Mouse (Mus musculus) cerebellum, postnatal 25 days (tissue): ENCODE data around the gene Gm10721.
"Not testable (repeated sequence)": the region's sequence is repeated elsewhere in the genome, so short reads cannot be mapped to it uniquely, and the experiment has no call there.

Source experiments
- DNase-seq, 2 experiments: peaks; one replicate each; pipeline ENCODE4 v3.0.0; 2021; ENCODE audit warnings: mixed read lengths in 2 of 2

The Gm10721 gene

DNA sequence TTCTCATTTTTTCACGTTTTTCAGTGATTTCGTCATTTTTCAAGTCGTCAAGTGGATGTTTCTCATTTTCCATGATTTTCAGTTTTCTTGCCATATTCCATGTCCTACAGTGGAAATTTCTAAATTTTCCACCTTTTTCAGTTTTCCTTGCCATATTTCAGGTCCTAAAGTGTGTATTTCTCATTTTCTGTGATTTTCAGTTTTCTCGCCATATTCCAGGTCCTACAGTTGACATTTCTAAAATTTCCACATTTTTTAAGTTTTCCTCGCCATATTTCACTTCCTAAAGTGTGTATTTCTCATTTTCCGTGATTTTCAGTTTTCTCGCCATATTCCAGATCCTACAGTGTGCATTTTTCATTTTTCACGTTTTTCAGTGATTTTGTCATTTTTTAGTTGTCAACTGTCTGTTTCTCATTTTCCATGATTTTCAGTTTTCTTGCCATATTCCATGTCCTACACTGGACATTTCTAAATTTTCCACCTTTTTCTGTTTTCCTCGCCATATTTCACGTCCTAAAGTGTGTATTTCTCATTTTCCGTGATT, at the start of gene Gm10721:
Gm10721 (plus strand) TSS at position 408 of the 547 bp plus-strand sequence.
- not testable (repeated sequence) for DNase-seq

DNA sequence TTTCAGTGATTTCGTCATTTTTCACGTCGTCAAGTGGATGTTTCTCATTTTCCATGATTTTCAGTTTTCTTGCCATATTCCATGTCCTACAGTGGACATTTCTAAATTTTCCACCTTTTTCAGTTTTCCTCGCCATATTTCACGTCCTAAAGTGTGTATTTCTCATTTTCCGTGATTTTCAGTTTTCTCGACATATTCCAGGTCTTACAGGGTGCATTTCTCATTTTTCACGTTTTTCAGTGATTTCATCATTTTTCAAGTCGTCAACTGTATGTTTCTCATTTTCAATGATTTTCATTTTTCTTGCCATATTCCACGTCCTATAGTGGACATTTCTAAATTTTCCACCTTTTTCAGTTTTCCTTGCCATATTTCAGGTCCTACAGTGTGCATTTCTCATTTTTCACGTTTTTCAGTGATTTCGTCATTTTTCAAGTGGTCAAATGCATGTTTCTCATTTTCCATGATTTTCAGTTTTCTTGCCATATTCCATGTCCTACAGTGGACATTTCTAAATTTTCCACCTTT, 12.4 kb upstream of the Gm10721 start, which contains the start of gene Gm10722:
Gm10722 (plus strand) TSS at position 478 of the 528 bp plus-strand sequence.
- peak; percentile 1 to 3 for DNase-seq

DNA sequence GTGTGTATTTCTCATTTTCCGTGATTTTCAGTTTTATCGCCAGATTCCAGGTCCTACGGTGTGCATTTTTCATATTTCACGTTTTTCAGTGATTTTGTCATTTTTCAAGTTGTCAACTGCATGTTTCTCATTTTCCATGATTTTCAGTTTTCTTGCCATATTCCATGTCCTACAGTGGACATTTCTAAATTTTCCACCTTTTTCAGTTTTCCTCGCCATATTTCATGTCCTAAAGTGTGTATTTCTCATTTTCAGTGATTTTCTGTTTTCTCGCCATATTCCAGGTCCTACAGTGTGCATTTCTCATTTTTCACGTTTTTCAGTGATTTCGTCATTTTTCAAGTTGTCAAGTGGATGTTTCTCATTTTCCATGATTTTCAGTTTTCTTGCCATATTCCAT, 11.9 kb upstream of the Gm10721 start:
- DNase-seq, result peak in 1 of 2 experiments; percentile 9

DNA sequence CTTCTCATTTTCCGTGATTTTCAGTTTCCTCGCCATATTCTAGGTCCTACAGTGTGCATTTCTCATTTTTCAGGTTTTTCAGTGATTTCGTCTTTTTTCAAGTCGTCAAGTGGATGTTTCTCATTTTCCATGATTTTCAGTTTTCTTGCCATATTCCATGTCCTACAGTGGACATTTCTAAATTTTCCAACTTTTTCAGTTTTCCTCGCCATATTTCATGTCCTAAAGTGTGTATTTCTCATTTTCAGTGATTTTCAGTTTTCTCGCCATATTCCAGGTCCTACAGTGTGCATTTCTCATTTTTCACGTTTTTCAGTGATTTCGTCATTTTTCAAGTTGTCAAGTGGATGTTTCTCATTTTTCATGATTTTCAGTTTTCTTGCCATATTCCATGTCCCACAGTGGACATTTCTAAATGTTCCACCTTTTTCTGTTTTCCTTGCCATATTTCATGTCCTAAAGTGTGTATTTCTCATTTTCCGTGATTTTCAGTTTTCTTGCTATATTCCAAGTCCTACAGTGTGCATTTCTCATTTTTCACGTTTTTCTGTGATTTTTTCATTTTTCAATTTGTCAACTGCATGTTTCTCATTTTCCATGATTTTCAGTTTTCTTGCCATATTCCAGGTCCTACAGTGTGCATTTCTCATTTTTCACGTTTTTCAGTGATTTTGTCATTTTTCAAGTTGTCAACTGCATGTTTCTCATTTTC, 10.8 kb upstream of the Gm10721 start:
- peak; percentile 89 to 94 for DNase-seq

DNA sequence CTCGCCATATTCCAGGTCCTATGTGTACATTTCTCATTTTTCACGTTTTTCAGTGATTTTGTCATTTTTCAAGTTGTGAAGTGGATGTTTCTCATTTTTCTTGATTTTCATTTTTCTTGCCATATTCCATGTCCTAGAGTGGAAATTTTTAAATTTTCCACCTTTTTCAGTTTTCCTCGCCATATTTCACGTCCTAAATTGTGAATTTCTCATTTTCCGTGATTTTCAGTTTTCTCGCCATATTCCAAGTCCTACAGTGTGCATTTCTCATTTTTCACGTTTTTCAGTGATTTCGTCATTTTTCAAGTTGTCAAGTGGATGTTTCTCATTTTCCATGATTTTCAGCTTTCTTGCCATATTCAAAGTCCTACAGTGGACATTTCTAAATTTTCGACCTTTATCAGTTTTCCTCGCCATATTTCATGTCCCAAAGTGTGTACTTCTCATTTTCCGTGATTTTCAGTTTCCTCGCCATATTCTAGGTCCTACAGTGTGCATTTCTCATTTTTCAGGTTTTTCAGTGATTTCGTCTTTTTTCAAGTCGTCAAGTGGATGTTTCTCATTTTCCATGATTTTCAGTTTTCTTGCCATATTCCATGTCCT, 10.0 kb upstream of the Gm10721 start, which contains the start of gene Gm11168:
Gm11168 (plus strand) TSS at position 553 of the 603 bp plus-strand sequence.
- DNase-seq, result peak in 1 of 2 experiments; percentile 6

DNA sequence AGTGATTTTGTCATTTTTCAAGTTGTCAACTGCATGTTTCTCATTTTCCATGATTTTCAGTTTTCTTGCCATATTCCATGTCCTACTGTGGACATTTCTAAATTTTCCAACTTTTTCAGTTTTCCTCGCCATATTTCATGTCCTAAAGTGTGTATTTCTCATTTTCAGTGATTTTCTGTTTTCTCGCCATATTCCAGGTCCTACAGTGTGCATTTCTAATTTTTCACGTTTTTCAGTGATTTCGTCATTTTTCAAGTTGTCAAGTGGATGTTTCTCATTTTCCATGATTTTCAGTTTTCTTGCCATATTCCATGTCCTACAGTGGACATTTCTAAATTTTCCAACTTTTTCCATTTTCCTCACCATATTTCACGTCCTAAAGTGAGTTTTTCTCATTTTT, 6.8 kb upstream of the Gm10721 start:
- not testable (repeated sequence) for DNase-seq

DNA sequence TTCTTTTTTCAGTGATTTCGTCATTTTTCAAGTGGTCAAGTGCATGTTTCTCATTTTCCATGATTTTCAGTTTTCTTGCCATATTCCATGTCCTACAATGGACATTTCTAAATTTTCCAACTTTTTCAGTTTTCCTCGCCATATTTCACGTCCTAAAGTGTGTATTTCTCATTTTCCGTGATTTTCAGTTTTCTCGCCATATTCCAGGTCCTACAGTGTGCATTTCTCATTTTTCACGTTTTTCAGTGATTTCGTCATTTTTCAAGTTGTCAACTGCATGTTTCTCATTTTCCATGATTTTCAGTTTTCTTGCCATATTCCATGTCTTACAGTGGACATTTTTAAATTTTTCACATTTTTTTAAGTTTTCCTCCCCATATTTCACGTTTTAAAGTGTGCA, 6.3 kb upstream of the Gm10721 start:
- DNase-seq, result peak in 1 of 2 experiments; percentile 74

DNA sequence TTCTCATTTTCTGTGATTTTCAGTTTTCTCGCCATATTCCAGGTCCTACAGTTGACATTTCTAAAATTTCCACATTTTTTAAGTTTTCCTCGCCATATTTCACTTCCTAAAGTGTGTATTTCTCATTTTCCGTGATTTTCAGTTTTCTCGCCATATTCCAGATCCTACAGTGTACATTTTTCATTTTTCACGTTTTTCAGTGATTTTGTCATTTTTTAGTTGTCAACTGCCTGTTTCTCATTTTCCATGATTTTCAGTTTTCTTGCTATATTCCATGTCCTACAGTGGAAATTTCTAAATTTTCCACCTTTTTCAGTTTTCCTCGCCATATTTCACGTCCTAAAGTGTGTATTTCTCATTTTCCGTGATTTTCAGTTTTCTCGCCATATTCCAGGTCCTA, 5.7 kb upstream of the Gm10721 start:
- DNase-seq, result peak in 1 of 2 experiments; percentile 2

DNA sequence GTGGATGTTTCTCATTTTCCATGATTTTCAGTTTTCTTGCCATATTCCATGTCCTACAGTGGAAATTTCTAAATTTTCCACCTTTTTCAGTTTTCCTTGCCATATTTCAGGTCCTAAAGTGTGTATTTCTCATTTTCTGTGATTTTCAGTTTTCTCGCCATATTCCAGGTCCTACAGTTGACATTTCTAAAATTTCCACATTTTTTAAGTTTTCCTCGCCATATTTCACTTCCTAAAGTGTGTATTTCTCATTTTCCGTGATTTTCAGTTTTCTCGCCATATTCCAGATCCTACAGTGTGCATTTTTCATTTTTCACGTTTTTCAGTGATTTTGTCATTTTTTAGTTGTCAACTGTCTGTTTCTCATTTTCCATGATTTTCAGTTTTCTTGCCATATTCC, 3.6 kb upstream of the Gm10721 start:
- DNase-seq, result not testable (repeated sequence)

DNA sequence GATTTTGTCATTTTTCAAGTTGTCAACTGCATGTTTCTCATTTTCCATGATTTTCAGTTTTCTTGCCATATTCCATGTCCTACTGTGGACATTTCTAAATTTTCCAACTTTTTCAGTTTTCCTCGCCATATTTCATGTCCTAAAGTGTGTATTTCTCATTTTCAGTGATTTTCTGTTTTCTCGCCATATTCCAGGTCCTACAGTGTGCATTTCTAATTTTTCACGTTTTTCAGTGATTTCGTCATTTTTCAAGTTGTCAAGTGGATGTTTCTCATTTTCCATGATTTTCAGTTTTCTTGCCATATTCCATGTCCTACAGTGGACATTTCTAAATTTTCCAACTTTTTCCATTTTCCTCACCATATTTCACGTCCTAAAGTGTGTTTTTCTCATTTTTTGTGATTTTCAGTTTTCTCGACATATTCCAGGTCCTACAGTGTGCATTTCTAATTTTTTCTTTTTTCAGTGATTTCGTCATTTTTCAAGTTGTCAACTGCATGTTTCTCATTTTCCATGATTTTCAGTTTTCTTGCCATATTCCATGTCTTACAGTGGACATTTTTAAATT, 802 bp upstream of the Gm10721 start:
- not testable (repeated sequence) for DNase-seq

DNA sequence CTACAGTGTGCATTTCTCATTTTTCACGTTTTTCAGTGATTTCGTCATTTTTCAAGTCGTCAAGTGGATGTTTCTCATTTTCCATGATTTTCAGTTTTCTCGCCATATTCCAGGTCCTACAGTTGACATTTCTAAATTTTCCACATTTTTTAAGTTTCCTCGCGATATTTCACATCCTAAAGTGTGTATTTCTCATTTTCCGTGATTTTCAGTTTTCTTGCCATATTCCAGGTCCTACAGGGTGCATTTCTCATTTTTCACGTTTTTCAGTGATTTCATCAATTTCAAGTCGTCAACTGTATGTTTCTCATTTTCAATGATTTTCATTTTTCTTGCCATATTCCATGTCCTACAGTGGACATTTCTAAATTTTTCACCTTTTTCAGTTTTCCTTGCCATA, 2.4 kb downstream of the Gm10721 start, which contains the start of gene Gm10720:
Gm10720 (plus strand) TSS at position 301 of the 400 bp plus-strand sequence.
- not testable (repeated sequence) for DNase-seq

DNA sequence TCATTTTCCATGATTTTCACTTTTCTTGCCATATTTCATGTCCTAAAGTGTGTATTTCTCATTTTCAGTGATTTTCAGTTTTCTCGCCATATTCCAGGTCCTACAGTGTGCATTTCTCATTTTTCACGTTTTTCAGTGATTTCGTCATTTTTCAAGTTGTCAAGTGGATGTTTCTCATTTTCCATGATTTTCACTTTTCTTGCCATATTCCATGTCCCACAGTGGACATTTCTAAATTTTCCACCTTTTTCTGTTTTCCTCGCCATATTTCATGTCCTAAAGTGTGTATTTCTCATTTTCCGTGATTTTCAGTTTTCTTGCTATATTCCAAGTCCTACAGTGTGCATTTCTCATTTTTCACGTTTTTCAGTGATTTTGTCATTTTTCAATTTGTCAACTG, 3.0 kb downstream of the Gm10721 start:
- DNase-seq, result peak in 1 of 2 experiments; percentile 2

DNA sequence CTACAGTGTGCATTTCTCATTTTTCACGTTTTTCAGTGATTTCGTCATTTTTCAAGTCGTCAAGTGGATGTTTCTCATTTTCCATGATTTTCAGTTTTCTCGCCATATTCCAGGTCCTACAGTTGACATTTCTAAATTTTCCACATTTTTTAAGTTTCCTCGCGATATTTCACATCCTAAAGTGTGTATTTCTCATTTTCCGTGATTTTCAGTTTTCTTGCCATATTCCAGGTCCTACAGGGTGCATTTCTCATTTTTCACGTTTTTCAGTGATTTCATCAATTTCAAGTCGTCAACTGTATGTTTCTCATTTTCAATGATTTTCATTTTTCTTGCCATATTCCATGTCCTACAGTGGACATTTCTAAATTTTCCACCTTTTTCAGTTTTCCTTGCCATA, 4.2 kb downstream of the Gm10721 start, which contains the start of gene Gm10719:
Gm10719 (plus strand) TSS at position 301 of the 400 bp plus-strand sequence.
- not testable (repeated sequence) for DNase-seq

DNA sequence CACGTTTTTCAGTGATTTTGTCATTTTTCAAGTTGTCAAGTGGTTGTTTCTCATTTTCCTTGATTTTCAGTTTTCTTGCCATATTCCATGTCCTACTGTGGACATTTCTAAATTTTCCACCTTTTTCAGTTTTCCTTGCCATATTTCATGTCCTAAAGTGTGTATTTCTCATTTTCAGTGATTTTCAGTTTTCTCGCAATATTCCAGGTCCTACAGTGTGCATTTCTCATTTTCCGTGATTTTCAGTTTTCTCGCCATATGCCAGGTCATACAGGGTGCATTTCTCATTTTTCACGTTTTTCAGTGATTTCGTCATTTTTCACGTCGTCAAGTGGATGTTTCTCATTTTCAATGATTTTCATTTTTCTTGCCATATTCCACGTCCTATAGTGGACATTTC, 6.0 kb downstream of the Gm10721 start:
- DNase-seq, result peak; percentile 91

DNA sequence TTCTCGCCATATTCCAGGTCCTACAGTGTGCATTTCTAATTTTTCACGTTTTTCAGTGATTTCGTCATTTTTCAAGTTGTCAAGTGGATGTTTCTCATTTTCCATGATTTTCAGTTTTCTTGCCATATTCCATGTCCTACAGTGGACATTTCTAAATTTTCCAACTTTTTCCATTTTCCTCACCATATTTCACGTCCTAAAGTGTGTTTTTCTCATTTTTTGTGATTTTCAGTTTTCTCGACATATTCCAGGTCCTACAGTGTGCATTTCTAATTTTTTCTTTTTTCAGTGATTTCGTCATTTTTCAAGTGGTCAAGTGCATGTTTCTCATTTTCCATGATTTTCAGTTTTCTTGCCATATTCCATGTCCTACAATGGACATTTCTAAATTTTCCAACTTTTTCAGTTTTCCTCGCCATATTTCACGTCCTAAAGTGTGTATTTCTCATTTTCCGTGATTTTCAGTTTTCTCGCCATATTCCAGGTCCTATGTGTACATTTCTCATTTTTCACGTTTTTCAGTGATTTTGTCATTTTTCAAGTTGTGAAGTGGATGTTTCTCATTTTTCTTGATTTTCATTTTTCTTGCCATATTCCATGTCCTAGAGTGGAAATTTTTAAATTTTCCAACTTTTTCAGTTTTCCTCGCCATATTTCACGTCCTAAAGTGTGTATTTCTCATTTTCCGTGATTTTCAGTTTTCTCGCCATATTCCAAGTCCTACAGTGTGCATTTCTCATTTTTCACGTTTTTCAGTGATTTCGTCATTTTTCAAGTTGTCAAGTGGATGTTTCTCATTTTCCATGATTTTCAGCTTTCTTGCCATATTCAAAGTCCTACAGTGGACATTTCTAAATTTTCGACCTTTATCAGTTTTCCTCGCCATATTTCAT, 7.1 kb downstream of the Gm10721 start:
- peak; percentile 52 to 67 for DNase-seq

DNA sequence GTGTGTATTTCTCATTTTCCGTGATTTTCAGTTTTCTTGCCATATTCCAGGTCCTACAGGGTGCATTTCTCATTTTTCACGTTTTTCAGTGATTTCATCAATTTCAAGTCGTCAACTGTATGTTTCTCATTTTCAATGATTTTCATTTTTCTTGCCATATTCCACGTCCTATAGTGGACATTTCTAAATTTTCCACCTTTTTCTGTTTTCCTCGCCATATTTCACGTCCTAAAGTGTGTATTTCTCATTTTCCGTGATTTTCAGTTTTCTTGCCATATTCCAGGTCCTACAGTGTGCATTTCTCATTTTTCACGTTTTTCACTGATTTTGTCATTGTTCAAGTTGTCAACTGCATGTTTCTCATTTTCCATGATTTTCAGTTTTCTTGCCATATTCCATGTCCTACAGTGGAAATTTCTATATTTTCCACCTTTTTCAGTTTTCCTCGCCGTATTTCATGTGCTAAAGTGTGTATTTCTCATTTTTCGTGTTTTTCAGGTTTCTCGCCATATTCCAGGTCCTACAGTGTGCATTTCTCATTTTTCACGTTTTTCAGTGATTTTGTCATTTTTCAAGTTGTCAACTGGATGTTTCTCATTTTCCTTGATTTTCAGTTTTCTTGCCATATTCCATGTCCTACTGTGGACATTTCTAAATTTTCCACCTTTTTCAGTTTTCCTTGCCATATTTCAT, 9.5 kb downstream of the Gm10721 start:
- DNase-seq, result peak in 1 of 2 experiments; percentile 41

DNA sequence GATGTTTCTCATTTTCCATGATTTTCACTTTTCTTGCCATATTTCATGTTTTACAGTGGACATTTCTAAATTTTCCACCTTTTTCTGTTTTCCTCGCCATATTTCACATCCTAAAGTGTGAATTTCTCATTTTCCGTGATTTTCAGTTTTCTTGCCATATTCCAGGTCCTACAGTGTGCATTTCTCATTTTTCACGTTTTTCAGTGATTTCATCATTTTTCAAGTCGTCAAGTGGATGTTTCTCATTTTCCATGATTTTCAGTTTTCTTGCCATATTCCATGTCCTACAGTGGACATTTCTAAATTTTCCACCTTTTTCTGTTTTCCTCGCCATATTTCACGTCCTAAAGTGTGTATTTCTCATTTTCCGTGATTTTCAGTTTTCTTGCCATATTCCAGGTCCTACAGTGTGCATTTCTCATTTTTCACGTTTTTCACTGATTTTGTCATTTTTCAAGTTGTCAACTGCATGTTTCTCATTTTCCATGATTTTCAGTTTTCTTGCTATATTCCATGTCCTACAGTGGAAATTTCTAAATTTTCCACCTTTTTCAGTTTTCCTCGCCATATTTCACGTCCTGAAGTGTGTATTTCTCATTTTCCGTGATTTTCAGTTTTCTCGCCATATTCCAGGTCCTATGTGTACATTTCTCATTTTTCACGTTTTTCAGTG, 10.5 kb downstream of the Gm10721 start, which contains the start of gene Gm10718:
Gm10718 (plus strand) TSS at position 236 of the 673 bp plus-strand sequence.
- DNase-seq, result peak; percentile 3 to 6

DNA sequence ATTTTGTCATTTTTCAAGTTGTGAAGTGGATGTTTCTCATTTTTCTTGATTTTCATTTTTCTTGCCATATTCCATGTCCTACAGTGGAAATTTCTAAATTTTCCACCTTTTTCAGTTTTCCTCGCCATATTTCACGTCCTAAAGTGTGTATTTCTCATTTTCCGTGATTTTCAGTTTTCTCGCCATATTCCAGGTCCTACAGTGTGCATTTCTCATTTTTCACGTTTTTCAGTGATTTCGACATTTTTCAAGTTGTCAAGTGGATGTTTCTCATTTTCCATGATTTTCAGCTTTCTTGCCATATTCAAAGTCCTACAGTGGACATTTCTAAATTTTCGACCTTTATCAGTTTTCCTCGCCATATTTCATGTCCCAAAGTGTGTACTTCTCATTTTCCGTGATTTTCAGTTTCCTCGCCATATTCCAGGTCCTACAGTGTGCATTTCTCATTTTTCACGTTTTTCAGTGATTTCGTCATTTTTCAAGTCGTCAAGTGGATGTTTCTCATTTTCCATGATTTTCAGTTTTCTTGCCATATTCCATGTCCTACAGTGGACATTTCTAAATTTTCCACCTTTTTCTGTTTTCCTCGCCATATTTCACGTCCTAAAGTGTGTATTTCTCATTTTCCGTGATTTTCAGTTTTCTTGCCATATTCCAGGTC, 11.2 kb downstream of the Gm10721 start:
- peak in 1 of 2 experiments; percentile 43 for DNase-seq

DNA sequence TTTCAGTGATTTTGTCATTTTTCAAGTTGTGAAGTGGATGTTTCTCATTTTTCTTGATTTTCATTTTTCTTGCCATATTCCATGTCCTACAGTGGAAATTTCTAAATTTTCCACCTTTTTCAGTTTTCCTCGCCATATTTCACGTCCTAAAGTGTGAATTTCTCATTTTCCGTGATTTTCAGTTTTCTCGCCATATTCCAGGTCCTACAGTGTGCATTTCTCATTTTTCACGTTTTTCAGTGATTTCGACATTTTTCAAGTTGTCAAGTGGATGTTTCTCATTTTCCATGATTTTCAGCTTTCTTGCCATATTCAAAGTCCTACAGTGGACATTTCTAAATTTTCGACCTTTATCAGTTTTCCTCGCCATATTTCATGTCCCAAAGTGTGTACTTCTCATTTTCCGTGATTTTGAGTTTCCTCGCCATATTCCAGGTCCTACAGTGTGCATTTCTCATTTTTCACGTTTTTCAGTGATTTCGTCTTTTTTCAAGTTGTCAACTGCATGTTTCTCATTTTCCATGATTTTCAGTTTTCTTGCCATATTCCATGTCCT, 12.1 kb downstream of the Gm10721 start, which contains the start of gene Gm10717:
Gm10717 (plus strand) TSS at position 506 of the 556 bp plus-strand sequence.
- DNase-seq, result peak in 1 of 2 experiments; percentile 19
